Mouse (Mus musculus): Measurements from ENCODE around the gene Rps6kb1. TPM values are rescaled to one million over a fixed set of nuclear protein-coding genes. Genes with fewer than 3 reads are reported as not detected.
"Not testable (repeated sequence)": the region's sequence is repeated elsewhere in the genome, so short reads cannot be mapped to it uniquely, and the experiment has no call there.

Rps6kb1 gene
- polyA plus RNA-seq, 1 experiment, result 31.4 TPM

DNA sequence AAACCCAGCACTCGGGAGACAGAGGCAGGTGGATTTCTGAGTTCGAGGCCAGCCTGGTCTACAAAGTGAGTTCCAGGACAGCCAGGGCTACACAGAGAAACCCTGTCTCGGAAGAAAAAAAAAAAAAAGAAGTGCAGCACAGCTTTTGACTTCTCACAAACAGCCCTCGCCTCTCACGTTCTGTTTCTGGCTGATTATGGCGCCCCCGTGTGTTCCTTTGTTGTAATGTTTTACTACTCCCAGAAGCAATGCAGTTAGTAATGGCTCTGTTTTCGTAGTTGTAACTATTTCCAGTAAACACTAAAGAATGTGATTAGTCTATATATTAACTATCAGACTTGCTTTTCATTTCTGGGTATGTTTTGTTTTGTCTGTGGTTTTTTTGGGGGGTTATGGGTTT, 80.3 kb downstream of the Rps6kb1 start:
- TF ChIP-seq CTCF (IDR thresholded peaks at IDR 0.05; ENCODE audit: control insufficient read depth, insufficient read depth, low read length), result peak; percentile 64
- 15% methylated on average over 8 of the region's 8 CpGs for WGBS
- not testable (repeated sequence) for H3K4me1 ChIP-seq (ENCODE audit: control insufficient read depth, insufficient read depth, low read length); H3K27ac ChIP-seq (ENCODE audit: control insufficient read depth, insufficient read depth, low read depth, low read length, poor library complexity); H3K4me3 ChIP-seq (replicated peaks; ENCODE audit: control insufficient read depth, low read depth, low read length)

DNA sequence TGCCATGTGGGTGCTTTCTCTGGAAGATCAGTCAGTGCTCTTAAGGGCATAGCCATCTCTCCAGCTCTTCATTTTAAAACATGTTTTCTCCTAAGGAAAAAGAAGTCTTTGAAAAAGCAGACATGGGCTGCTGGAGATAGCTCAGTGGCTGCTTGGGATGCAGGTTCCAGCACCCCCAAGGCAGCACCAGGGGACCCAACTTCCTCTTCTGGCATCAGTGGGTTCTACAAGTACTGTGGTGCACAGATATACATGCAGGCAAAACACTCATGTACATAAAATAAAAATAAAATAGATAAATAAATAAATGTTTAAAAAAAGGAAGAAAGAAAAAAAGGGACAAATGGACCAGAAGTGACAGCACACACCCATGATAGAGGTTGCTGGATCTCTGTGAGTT, 82.0 kb downstream of the Rps6kb1 start:
- no peaks in the 10 kb centered on the region for H3K4me1 ChIP-seq (ENCODE audit: control insufficient read depth, insufficient read depth, low read length)
- TF ChIP-seq CTCF (IDR thresholded peaks at IDR 0.05; ENCODE audit: control insufficient read depth, insufficient read depth, low read length), result no peak
- TF ChIP-seq POLR2A (IDR thresholded peaks at IDR 0.05; ENCODE audit: borderline replicate concordance, control insufficient read depth, low read depth, low read length), result no peak
- H3K4me3 ChIP-seq (replicated peaks; ENCODE audit: control insufficient read depth, low read depth, low read length), result no peak overlapping the region
- no peak overlapping the region for H3K27ac ChIP-seq (ENCODE audit: control insufficient read depth, insufficient read depth, low read depth, low read length, poor library complexity)

DNA sequence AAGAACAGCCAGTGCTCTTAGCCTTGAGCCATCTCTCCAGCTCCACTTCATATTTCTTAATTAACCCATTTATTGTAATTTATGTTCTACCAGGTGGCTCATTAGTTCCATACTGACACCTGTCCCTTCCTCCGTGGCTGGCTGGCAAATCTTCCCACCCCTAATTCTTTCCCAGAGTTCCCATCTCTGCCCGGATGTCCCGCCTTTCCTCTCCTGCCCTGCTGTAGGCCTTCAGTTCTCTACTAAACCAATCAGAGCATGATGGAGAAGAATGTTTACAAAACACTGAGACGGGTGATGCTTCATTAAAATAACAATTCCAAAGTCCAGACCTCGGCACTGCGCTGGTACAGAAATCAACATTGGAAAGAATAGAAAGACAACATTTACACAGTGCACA, 85.7 kb downstream of the Rps6kb1 start:
- no peak for TF ChIP-seq POLR2A (IDR thresholded peaks at IDR 0.05; ENCODE audit: borderline replicate concordance, control insufficient read depth, low read depth, low read length)
- 90% methylated on average over 6 of the region's 6 CpGs for WGBS
- Histone ChIP-seq H3K4me1 (ENCODE audit: control insufficient read depth, insufficient read depth, low read length) (no peaks in the 10 kb centered on the region), H3K27ac (ENCODE audit: control insufficient read depth, insufficient read depth, low read depth, low read length, poor library complexity) (no peak overlapping the region), H3K4me3 (replicated peaks; ENCODE audit: control insufficient read depth, low read depth, low read length) (no peak overlapping the region)

DNA sequence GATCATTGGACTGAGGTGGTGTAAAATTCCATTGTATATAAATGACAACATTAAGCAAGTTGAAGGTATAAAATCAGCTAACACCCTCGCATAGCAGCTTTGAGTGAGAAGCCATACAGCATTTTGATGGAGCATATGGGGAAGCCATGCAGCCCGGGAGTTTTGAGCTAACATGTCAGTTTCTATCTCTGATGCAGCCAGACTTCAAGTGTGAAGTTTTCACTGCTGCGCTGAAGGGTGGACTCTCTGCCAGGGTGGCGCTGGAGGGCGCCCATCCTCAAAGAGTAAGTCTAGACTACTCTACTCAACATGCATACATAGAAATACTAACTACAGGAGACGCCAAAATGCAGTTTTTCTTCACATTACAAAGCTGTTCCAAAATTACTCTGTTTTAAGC, 87.1 kb downstream of the Rps6kb1 start:
- Histone ChIP-seq H3K27ac (ENCODE audit: control insufficient read depth, insufficient read depth, low read depth, low read length, poor library complexity) (no peak overlapping the region), H3K4me1 (ENCODE audit: control insufficient read depth, insufficient read depth, low read length) (no peaks in the 10 kb centered on the region), H3K4me3 (replicated peaks; ENCODE audit: control insufficient read depth, low read depth, low read length) (no peak overlapping the region)
- TF ChIP-seq CTCF (IDR thresholded peaks at IDR 0.05; ENCODE audit: control insufficient read depth, insufficient read depth, low read length) (no peak), POLR2A (IDR thresholded peaks at IDR 0.05; ENCODE audit: borderline replicate concordance, control insufficient read depth, low read depth, low read length) (no peak)
- 78% methylated on average over 6 of the region's 6 CpGs for WGBS

DNA sequence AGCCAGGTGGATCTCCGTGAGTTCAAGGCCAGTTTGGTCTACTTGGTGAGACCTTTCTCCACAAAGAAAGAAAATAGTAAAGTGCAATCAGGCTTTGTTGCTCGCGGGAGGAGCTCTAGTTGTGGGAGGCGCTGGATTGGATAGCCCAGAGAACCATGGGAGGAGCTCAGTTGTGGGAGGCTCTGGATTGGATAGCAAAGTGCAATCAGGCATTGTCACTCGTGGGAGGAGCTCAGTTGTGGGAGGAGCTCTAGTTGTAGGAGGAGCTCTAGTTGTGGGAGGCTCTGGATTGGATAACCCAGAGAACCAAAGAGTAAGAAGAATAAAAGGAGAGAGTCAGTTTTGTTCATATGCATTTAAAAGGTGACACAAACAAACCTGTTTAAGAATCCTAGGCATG, 90.6 kb downstream of the Rps6kb1 start:
- Histone ChIP-seq H3K4me1 (ENCODE audit: control insufficient read depth, insufficient read depth, low read length) (no peaks in the 10 kb centered on the region), H3K27ac (ENCODE audit: control insufficient read depth, insufficient read depth, low read depth, low read length, poor library complexity) (no peak overlapping the region), H3K4me3 (replicated peaks; ENCODE audit: control insufficient read depth, low read depth, low read length) (no peak overlapping the region)
- TF ChIP-seq POLR2A (IDR thresholded peaks at IDR 0.05; ENCODE audit: borderline replicate concordance, control insufficient read depth, low read depth, low read length) (no peak), CTCF (IDR thresholded peaks at IDR 0.05; ENCODE audit: control insufficient read depth, insufficient read depth, low read length) (no peak)
- WGBS, result 84% methylated on average over 5 of the region's 5 CpGs

Other genes with a start within 250 kb of the Rps6kb1 start
- 26.2 and 35.6 TPM in 2 replicates for gene Med13, start 187.2 kb downstream of the Rps6kb1 start, polyA plus RNA-seq (2011; ENCODE audit: insufficient read depth, insufficient read length, low replicate concordance, missing spikeins)
- gene Rnft1, start 60.1 kb downstream of the Rps6kb1 start, polyA plus RNA-seq (2011; ENCODE audit: insufficient read depth, insufficient read length, low replicate concordance, missing spikeins), result 3.2 and 8.7 TPM in 2 replicates
- gene Tubd1, start 186 bp upstream of the Rps6kb1 start, polyA plus RNA-seq (2011; ENCODE audit: insufficient read depth, insufficient read length, low replicate concordance, missing spikeins), result 5.3 and 13.6 TPM in 2 replicates
- gene Vmp1, start 139.0 kb upstream of the Rps6kb1 start, polyA plus RNA-seq (2011; ENCODE audit: insufficient read depth, insufficient read length, low replicate concordance, missing spikeins), result 65.9 and 88.4 TPM in 2 replicates
- gene Ptrh2, start 139.2 kb upstream of the Rps6kb1 start, polyA plus RNA-seq (2011; ENCODE audit: insufficient read depth, insufficient read length, low replicate concordance, missing spikeins), result 12.2 and 14.3 TPM in 2 replicates
- gene Cltc, start 212.8 kb upstream of the Rps6kb1 start, polyA plus RNA-seq (2011; ENCODE audit: insufficient read depth, insufficient read length, low replicate concordance, missing spikeins), result 72.0 and 82.1 TPM in 2 replicates